Mouse (Mus musculus): ENCODE measurements around the gene Gm20219.

DNA sequence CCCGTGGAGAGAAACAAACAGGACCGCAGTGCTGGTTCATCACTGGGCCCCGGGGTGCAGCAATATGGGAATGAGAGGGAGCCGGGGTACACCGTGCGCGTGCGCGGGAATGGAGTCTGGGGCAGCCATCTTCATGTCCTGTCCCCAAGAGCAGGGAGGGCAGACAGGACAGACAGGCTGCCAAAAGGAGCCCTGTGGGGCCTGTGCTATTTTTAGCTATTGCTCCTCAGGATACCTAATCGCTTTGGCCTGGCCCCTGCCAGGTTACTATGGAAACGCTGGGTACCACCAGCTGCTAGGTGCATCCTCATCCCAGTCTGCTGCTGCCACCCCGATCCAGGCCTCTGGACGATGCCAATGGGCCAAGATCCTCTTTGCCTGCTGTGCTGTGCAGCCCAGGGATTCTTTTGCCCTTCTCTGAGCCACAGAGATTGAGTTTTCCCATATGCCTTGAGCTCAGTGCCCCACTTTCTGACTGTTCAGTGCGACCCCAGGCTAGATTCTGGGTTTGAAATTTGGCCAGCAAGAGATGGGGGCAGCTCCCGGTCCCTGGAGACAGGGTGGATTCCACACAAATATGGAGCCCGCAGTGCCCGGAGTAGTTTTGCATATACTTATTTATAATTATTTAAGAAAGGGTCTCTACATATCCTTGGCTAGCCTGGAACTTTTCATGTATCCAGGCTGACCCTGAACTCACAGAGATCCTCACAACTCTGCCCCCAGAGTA is 6.9 kb downstream of the Gm20219 start:
- no peak for TF ChIP-seq MAX (IDR thresholded peaks at IDR 0.05; ENCODE audit: low read length)
- no peak for TF ChIP-seq CTCF (IDR thresholded peaks at IDR 0.05 in 2 of 3, conservative IDR thresholded peaks at IDR 0.05 in 1 of 3; ENCODE audit: control insufficient read depth in 1 of 3, insufficient read depth in 1 of 3, low read depth in 2 of 3, low read length in 3 of 3, poor library complexity in 1 of 3, severe bottlenecking in 1 of 3)
- no peak for TF ChIP-seq EP300 (IDR thresholded peaks at IDR 0.05; ENCODE audit: low read depth in 1 of 2, low read length in 2 of 2)
- TF ChIP-seq USF1 (IDR thresholded peaks at IDR 0.05; ENCODE audit: low read depth, low read length), result no peak
- TF ChIP-seq POLR2A (IDR thresholded peaks at IDR 0.05; ENCODE audit: control insufficient read depth in 1 of 2, insufficient read depth in 1 of 2, low read depth in 1 of 2, low read length in 2 of 2, poor library complexity in 1 of 2), result no peak
- TF ChIP-seq GATA1 (IDR thresholded peaks at IDR 0.05; ENCODE audit: low read depth, low read length), result no peak
- TF ChIP-seq SIN3A (IDR thresholded peaks at IDR 0.05; ENCODE audit: low read length), result no peak
- no peak for TF ChIP-seq CHD2 (IDR thresholded peaks at IDR 0.05; ENCODE audit: low read length)
- no peak for TF ChIP-seq ZC3H11A (IDR thresholded peaks at IDR 0.05; ENCODE audit: low read depth, low read length)
- no peak for TF ChIP-seq E2F4 (IDR thresholded peaks at IDR 0.05; ENCODE audit: borderline replicate concordance, low read depth, low read length)
- TF ChIP-seq TAL1 (IDR thresholded peaks at IDR 0.05; ENCODE audit: low read length), result no peak
- TF ChIP-seq MXI1 (IDR thresholded peaks at IDR 0.05; ENCODE audit: low read depth, low read length), result no peak
- no peak for TF ChIP-seq KAT2A (conservative IDR thresholded peaks at IDR 0.05; ENCODE audit: low read depth, low read length)
- TF ChIP-seq ELF1 (IDR thresholded peaks at IDR 0.05; ENCODE audit: low read depth, low read length), result no peak

Data from MEL (cell line).